Mouse (Mus musculus) lung, embryonic 16.5 days (tissue): ENCODE measurements around the gene Tmem164. TPM values are rescaled to one million over a fixed set of nuclear protein-coding genes. Genes with fewer than 3 reads are reported as not detected.
A peak's percentile ranks its signal among the peaks of the same experiment; 100 is the strongest.

Experiments
- ATAC-seq: fragments of 200-750 bp; cut with Nextera tagmentation; 2 replicates; pipeline ENCODE4 v1.8.0; 2017; ENCODE audit warnings: low read depth, mild to moderate bottlenecking, moderate library complexity
- H3K27ac ChIP-seq: fragments of 300-500 bp; sonication (generic); 2 replicates; pipeline ENCODE4 v1.5.1; 2014; ENCODE audit warnings: mild to moderate bottlenecking, control low read depth, low read length
- H3K27me3 ChIP-seq: fragments of 300-500 bp; sonication (generic); 2 replicates; pipeline ENCODE4 v1.6.1; 2014; ENCODE audit warnings: low read depth, low read length, mixed read lengths; ENCODE audit not compliant: control insufficient read depth, insufficient read depth
- H3K36me3 ChIP-seq: fragments of 300-500 bp; sonication (generic); 2 replicates; pipeline ENCODE4 v1.6.1; 2014; ENCODE audit warnings: low read length; ENCODE audit not compliant: control insufficient read depth, insufficient read depth
- H3K4me1 ChIP-seq: fragments of 300-500 bp; sonication (generic); replicated peaks from 2 replicates; pipeline ENCODE4 v1.6.1; 2014; ENCODE audit warnings: low read length, mixed read lengths; ENCODE audit not compliant: control insufficient read depth, insufficient read depth
- H3K4me2 ChIP-seq: fragments of 300-500 bp; sonication (generic); 2 replicates; pipeline ENCODE4 v1.6.1; 2014; ENCODE audit warnings: low read depth, low read length, control low read depth
- H3K4me3 ChIP-seq: fragments of 300-500 bp; sonication (generic); 2 replicates; pipeline ENCODE4 v1.5.1; 2014; ENCODE audit warnings: mild to moderate bottlenecking, low read length, control low read depth
- H3K9ac ChIP-seq: fragments of 300-500 bp; sonication (generic); 2 replicates; pipeline ENCODE4 v1.6.1; 2014; ENCODE audit warnings: low read length, control low read depth
- H3K9me3 ChIP-seq: fragments of 300-500 bp; sonication (generic); 2 replicates; pipeline ENCODE4 v1.6.1; 2016; ENCODE audit warnings: low read length; ENCODE audit not compliant: control insufficient read depth
- WGBS: fragments of 180-500 bp; shearing (Covaris S2); extraction: QIAGEN DNeasy Blood & Tissue Kit; methylation state at CpG from one replicate; pipeline ENCODE4 v1.1.7; 2014; 5-methylcytosine and 5-hydroxymethylcytosine counted together
- polyA plus RNA-seq: library from polyadenylated mRNA; unstranded; fragments of >200 nt; fragmentation: Nextera tagmentation; extraction: Ambion mirVana; gene quantifications from 2 replicates; pipeline ENCODE4 v1.2.1, GENCODE M21; 2015

Tmem164 gene
- polyA plus RNA-seq, 1 experiment from 2014 or later: 49.4 TPM

DNA sequence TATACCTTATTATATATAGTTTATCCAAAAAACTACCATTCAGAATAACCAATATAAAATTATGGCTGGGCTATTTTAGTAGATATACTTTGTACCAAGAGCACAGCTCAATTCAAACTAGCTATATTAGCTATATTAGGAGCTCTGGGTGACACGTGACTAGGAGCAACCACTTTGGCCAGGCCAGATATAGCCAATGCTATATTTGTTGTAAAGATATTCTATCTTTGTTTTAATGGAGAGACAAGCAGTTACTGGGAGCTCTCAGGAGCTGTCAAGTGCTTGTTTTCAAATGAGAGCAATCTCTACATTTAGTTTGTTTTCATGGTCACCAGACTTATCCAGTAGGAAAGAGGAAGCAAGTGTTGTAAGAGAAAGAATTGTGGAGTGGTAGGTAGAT, 144.1 kb downstream of the Tmem164 start:
- Histone ChIP-seq H3K9ac (no peak overlapping the region), H3K4me1 (no peaks in the 10 kb centered on the region), H3K27ac (no peak overlapping the region), H3K36me3 (no peaks in the 10 kb centered on the region), H3K4me3 (no peak overlapping the region), H3K9me3 (no peaks in the 10 kb centered on the region), H3K4me2 (no peak overlapping the region), H3K27me3 (no peaks in the 10 kb centered on the region)
- no peak for ATAC-seq
- WGBS: 71% methylated on average over 1 of the region's 1 CpGs

GRCm38 (mm10) chrX:142827644-142828043, 146.4 kb downstream of the Tmem164 start:
- H3K36me3 ChIP-seq: no peaks in the 10 kb centered on the region
- no peaks in the 10 kb centered on the region for H3K4me1 ChIP-seq
- ATAC-seq: no peak
- H3K4me2 ChIP-seq: no peak overlapping the region
- no peaks in the 10 kb centered on the region for H3K27me3 ChIP-seq
- no peak overlapping the region for H3K27ac ChIP-seq
- 29% methylated on average over 1 of the region's 1 CpGs for WGBS
- no peak overlapping the region for H3K9ac ChIP-seq
- H3K4me3 ChIP-seq: no peak overlapping the region
- no peaks in the 10 kb centered on the region for H3K9me3 ChIP-seq

DNA sequence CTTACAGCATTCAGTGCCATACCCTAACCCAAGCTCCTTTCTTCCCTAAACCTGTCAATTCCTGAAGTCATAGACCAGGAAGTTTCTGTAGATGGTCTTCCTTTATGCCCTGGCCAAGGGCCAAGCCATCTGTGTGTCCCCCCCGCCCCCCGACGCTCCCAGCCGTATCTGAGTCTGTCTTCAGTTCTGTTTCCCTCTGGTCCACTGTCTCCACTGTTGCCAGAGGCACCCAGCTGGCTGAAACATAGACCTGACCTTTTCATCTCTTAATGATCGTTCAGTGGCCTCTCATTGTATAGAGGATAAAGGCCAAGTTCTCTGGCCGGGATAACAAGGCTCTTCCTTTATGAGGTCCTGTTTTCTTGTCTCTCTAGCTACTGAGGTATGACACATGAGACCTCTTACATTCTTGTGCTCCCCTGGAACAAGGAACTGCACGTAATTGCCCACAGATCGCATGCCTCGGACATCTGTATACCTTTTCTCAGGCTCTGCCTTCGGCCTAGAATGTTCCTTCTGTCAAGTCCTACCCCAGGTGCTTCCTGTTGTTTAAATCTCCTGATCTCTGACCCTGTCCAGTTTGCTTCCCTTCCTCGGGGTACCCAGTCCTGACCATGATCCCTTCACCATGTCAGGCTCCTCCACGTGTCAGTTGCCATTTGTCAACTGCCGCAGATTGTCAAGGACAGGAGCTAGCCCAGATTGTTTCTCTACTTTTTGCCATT, 147.1 kb downstream of the Tmem164 start:
- ATAC-seq: peak; percentile 78
- Histone ChIP-seq H3K36me3 (no peaks in the 10 kb centered on the region), H3K9me3 (no peaks in the 10 kb centered on the region), H3K9ac (no peak overlapping the region), H3K4me1 (no peaks in the 10 kb centered on the region), H3K4me3 (no peak overlapping the region), H3K27me3 (no peaks in the 10 kb centered on the region), H3K27ac (no peak overlapping the region), H3K4me2 (no peak overlapping the region)
- WGBS: 60% methylated on average over 13 of the region's 13 CpGs

DNA sequence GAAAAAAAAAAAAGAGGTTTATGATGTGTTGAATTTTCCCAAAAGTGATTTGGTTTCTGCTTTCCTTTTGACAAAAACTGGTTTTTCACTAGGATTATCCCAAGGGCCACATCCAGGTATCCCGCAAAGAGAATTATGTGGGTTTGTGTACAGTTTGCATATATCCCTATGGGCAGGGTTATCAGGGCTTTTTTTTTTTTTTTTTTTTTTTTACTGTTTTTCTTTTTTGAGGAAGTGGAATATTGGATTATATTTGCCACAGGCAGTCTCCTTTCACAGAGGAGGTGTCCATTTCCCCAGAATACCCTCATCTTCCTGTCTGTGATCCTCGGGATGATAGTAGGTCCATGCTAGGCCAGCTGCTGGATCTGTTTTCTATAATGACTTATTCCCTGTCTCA, 148.1 kb downstream of the Tmem164 start:
- no peak for ATAC-seq
- H3K4me2 ChIP-seq: no peak overlapping the region
- H3K9ac ChIP-seq: no peak overlapping the region
- WGBS: 81% methylated on average over 2 of the region's 2 CpGs
- H3K4me1 ChIP-seq: no peaks in the 10 kb centered on the region
- no peaks in the 10 kb centered on the region for H3K9me3 ChIP-seq
- no peaks in the 10 kb centered on the region for H3K36me3 ChIP-seq
- no peaks in the 10 kb centered on the region for H3K27me3 ChIP-seq
- no peak overlapping the region for H3K4me3 ChIP-seq
- H3K27ac ChIP-seq: no peak overlapping the region

DNA sequence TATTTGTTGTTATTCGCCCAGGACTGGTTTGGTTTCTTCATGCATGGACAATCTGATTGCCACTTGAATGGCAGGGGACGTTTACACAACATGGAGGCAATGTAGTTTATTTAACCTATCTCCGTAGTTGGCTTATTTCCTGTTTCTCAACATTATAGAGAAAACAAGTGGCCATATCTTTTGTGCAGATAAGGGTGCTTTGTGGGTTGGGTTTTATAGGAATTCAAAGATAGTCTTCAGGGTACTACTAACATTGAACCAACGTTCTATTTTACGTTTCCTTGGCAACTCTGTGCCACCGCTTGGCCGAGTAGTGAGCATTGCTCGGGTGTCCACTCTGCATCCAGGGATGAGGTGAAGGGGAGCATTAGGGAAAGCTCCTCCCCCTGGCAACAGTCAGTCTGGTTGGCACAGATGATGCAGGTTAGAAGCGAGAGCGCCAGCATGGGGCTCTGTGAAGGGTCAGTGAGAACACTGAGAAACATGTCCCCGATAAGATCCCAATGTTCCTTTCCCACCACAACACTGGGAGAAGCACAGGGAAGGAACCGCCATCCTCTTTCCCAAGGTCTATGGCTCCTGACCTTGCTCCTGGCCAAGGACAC, 148.8 kb downstream of the Tmem164 start:
- Histone ChIP-seq H3K4me1 (no peaks in the 10 kb centered on the region), H3K27me3 (no peaks in the 10 kb centered on the region), H3K9me3 (no peaks in the 10 kb centered on the region), H3K4me2 (no peak overlapping the region), H3K9ac (no peak overlapping the region), H3K27ac (no peak overlapping the region), H3K36me3 (no peaks in the 10 kb centered on the region), H3K4me3 (no peak overlapping the region)
- ATAC-seq: no peak
- 76% methylated on average over 11 of the region's 12 CpGs for WGBS

DNA sequence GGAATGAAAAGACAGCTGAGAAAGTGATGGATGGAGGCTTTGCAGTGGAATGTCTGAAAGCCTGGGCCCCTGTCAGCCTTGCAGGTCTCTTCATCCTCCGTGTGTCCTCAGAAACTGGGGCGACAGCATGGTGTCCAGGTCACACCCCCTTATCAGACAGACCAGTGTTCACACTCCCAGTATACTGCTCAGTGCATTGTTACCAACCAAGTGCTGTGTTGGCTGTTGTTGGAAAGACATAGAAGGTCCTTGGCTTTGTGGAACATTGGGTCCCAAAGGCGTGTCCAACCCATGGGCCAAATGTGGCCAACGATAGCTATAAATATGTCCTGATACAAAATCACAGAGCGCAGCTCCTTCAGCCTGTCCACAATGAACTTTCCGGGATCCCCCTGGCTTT, 149.4 kb downstream of the Tmem164 start:
- H3K4me2 ChIP-seq: no peak overlapping the region
- H3K4me1 ChIP-seq: no peaks in the 10 kb centered on the region
- no peaks in the 10 kb centered on the region for H3K9me3 ChIP-seq
- no peak for ATAC-seq
- no peaks in the 10 kb centered on the region for H3K27me3 ChIP-seq
- no peak overlapping the region for H3K4me3 ChIP-seq
- H3K9ac ChIP-seq: no peak overlapping the region
- WGBS: 86% methylated on average over 6 of the region's 6 CpGs
- no peaks in the 10 kb centered on the region; the same call in 1 of the 2 replicates for H3K36me3 ChIP-seq
- H3K27ac ChIP-seq: no peak overlapping the region

GRCm38 (mm10) chrX:142832221-142832620, 151.0 kb downstream of the Tmem164 start:
- H3K4me1 ChIP-seq: no peaks in the 10 kb centered on the region
- no peaks in the 10 kb centered on the region for H3K27me3 ChIP-seq
- no peak overlapping the region for H3K4me2 ChIP-seq
- no peak overlapping the region for H3K4me3 ChIP-seq
- 57% methylated on average over 3 of the region's 3 CpGs for WGBS
- no peak overlapping the region for H3K9ac ChIP-seq
- peaks cover 4% of the 10 kb centered on the region; the same call in 1 of the 2 replicates for H3K36me3 ChIP-seq
- H3K27ac ChIP-seq: no peak overlapping the region
- H3K9me3 ChIP-seq: no peaks in the 10 kb centered on the region
- ATAC-seq: no peak

GRCm38 (mm10) chrX:142833164-142833796, 152.1 kb downstream of the Tmem164 start:
- Histone ChIP-seq H3K4me2 (no peak overlapping the region), H3K27me3 (no peaks in the 10 kb centered on the region), H3K36me3 (peaks cover 4% of the 10 kb centered on the region; the same call in 1 of the 2 replicates), H3K4me3 (no peak overlapping the region), H3K9me3 (no peaks in the 10 kb centered on the region), H3K4me1 (no peaks in the 10 kb centered on the region), H3K9ac (no peak overlapping the region), H3K27ac (no peak overlapping the region)
- ATAC-seq: no peak
- 79% methylated on average over 13 of the region's 13 CpGs for WGBS

DNA sequence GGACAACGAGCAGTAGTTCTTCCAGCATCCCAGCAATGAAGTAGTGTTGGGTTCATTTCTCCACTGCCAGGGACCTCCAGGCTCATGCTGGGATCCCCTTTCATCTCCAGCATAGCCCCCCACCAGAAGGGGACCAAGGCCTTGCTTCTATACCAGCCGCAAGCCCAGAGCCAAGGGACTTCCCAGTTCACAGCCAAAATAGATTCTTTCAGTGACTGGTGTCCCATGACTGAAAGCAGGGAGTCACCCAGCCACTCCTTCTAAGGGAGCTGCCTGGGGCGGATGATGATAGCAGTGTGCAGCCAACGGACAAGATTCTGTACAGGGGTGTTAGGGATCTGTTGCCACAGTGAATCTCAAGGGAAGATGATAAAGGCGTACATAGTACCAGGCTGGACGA, 153.6 kb downstream of the Tmem164 start:
- peaks cover 4% of the 10 kb centered on the region; the same call in 1 of the 2 replicates for H3K36me3 ChIP-seq
- no peaks in the 10 kb centered on the region for H3K27me3 ChIP-seq
- H3K4me1 ChIP-seq: no peaks in the 10 kb centered on the region
- H3K9me3 ChIP-seq: no peaks in the 10 kb centered on the region
- no peak overlapping the region for H3K4me2 ChIP-seq
- no peak overlapping the region for H3K9ac ChIP-seq
- H3K4me3 ChIP-seq: no peak overlapping the region
- whole genome bisulfite sequencing: 90% methylated on average over 6 of the region's 6 CpGs
- H3K27ac ChIP-seq: no peak overlapping the region
- ATAC-seq: no peak
